Mouse (Mus musculus) heart, embryonic 15.5 days (tissue): ENCODE results near the gene Kdm5a. TPM values are rescaled to one million over a fixed set of nuclear protein-coding genes. Genes with fewer than 3 reads are reported as not detected.

Experiments used
- ATAC-seq: fragments of 200-750 bp; cut with Nextera tagmentation; replicated peaks from 2 replicates; pipeline ENCODE4 v1.8.0; 2017; ENCODE audit warnings: low read depth, moderate TSS enrichment; ENCODE audit not compliant: insufficient number of reproducible peaks, insufficient read depth, low FRiP score
- H3K27ac ChIP-seq: fragments of 300-500 bp; sonication (generic); 2 replicates; pipeline ENCODE4 v1.5.1; 2015; ENCODE audit warnings: mild to moderate bottlenecking, inconsistent platforms
- H3K27me3 ChIP-seq: fragments of 300-500 bp; sonication (generic); 2 replicates; pipeline ENCODE4 v1.6.1; 2015; ENCODE audit warnings: inconsistent platforms
- H3K36me3 ChIP-seq: fragments of 300-500 bp; sonication (generic); 2 replicates; pipeline ENCODE4 v1.6.1; 2015; ENCODE audit warnings: mild to moderate bottlenecking, inconsistent platforms
- H3K4me1 ChIP-seq: fragments of 300-500 bp; sonication (generic); replicated peaks from 2 replicates; pipeline ENCODE4 v1.6.1; 2015; ENCODE audit warnings: inconsistent platforms
- H3K4me2 ChIP-seq: fragments of 300-500 bp; sonication (generic); 2 replicates; pipeline ENCODE4 v1.6.1; 2015; ENCODE audit warnings: inconsistent platforms, mild to moderate bottlenecking, moderate library complexity
- H3K4me3 ChIP-seq: fragments of 300-500 bp; sonication (generic); 2 replicates; pipeline ENCODE4 v1.5.1; 2015; ENCODE audit warnings: mild to moderate bottlenecking, inconsistent platforms
- H3K9ac ChIP-seq: fragments of 300-500 bp; sonication (generic); 2 replicates; pipeline ENCODE4 v1.6.1; 2015; ENCODE audit warnings: mild to moderate bottlenecking, inconsistent platforms
- H3K9me3 ChIP-seq: fragments of 300-500 bp; sonication (generic); replicated peaks from 2 replicates; pipeline ENCODE4 v1.6.1; 2016; ENCODE audit warnings: inconsistent platforms
- WGBS: fragments of 180-500 bp; shearing (Covaris S2); methylation state at CpG from one replicate; pipeline ENCODE4 v1.1.7; 2015; ENCODE audit warnings: mixed read lengths; 5-methylcytosine and 5-hydroxymethylcytosine counted together
- polyA plus RNA-seq: library from polyadenylated mRNA; unstranded; fragments of >200 nt; fragmentation: Nextera tagmentation; extraction: Ambion mirVana; gene quantifications from 2 replicates; pipeline ENCODE4 v1.2.1, GENCODE M21; 2015

Kdm5a gene
- polyA plus RNA-seq, 1 experiment from 2014 or later: 29.0 TPM

DNA sequence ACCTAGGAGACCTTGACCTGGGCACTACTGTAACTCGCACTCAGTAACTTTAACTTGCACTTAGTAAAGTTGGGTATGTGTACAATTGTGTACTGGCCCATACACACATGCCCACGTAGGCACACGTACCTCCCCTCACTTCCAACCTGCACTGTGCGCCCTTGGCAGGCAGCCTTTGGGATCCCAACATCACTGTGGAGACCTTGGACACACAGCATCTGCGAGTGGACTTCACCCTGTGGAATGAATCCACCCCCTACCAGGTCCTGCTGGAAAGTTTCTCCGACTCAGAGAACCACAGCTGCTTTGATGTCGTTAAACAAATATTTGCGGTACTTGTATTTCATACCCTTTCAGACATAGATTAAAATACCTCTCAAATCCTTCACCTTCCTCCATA is 111.4 kb downstream of the Kdm5a start:
- Histone ChIP-seq H3K9ac (no peak overlapping the region), H3K4me1 (peaks cover 30% of the 10 kb centered on the region), H3K27ac (no peak overlapping the region), H3K27me3 (no peaks in the 10 kb centered on the region), H3K9me3 (no peaks in the 10 kb centered on the region), H3K4me3 (no peak overlapping the region), H3K36me3 (0 out of 2 replicates have a peak, but pooled peaks cover 3% of the 10 kb centered on the region), H3K4me2 (no peak overlapping the region)
- no peak for ATAC-seq
- WGBS: 83% methylated on average over 8 of the region's 8 CpGs

DNA sequence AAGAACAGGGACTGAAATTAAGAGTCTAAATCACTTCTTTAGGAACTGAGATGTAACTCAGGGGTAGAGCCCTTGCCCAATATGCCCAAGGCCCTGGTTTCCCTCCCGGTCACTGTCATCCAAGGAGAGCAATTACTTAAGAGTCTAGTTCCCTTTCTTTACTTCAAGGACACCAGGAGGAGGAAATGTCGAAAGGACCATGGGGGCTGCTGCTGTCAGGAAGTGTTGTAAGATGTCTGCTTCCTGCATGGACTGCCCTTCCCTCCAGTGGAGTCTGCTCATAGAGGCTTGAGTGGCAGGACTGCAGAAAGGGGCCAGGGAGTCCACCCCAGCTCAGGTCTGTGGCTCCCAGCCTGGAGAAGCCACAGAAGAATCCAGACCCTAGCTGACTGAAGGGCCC is 115.4 kb downstream of the Kdm5a start:
- 50% methylated on average over 2 of the region's 2 CpGs for WGBS

DNA sequence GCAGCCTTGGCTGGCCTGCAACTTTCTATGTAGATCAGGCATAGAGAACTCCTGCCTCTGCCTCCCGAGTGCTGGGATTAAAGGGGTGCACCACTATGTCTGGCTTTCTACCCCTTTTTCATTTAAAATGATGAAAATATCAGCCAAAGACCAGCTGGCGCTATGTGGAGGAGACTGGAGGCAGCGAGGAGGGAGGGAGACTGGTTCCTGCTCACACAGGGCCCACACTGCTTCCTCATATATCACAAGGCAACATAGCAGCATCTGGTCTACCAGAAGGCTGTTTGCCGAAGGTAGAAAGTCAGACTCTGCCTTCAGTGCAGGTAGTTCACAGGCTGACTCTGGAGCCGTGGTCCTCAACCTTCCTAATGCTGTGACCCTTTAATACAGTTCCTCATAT is 116.4 kb downstream of the Kdm5a start:
- Histone ChIP-seq H3K4me2 (no peak overlapping the region), H3K27me3 (no peaks in the 10 kb centered on the region), H3K4me1 (peaks cover 17% of the 10 kb centered on the region), H3K4me3 (no peak overlapping the region), H3K36me3 (0 out of 2 replicates have a peak, but pooled peaks cover 3% of the 10 kb centered on the region), H3K27ac (no peak overlapping the region), H3K9ac (no peak overlapping the region), H3K9me3 (no peaks in the 10 kb centered on the region)
- no peak for ATAC-seq
- WGBS: 86% methylated on average over 5 of the region's 5 CpGs

More for the DNA sequence above, 115.4 kb downstream of the Kdm5a start:
- H3K9ac ChIP-seq: no peak overlapping the region
- no peaks in the 10 kb centered on the region for H3K27me3 ChIP-seq
- H3K36me3 ChIP-seq: 0 out of 2 replicates have a peak, but pooled peaks cover 3% of the 10 kb centered on the region
- H3K4me3 ChIP-seq: no peak overlapping the region
- peaks cover 9% of the 10 kb centered on the region; the same call in 1 of the 2 replicates for H3K4me1 ChIP-seq
- no peaks in the 10 kb centered on the region for H3K9me3 ChIP-seq
- ATAC-seq: no peak
- no peak overlapping the region for H3K27ac ChIP-seq
- H3K4me2 ChIP-seq: no peak overlapping the region

DNA sequence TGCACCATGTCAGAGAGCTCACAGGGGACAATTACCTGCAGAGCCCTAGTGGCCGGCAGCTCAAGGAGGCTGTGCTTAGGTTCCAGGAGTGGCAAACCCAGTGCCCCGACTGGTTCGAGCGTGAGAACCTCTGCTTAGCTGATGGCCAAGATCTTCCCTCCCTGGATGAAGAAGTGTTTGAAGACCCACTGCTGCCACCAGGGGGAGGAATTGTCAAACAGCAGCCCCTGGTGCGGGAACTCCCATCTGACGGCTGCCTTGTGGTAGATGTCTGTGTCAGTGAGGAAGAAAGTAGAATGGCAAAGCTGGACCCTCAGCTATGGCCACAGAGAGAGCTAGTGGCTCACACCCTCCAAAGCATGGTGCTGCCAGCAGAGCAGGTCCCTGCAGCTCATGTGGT is 117.6 kb downstream of the Kdm5a start:
- H3K4me1 ChIP-seq: peaks cover 22% of the 10 kb centered on the region
- 91% methylated on average over 6 of the region's 6 CpGs for WGBS
- no peaks in the 10 kb centered on the region for H3K9me3 ChIP-seq
- no peak for ATAC-seq
- no peak overlapping the region for H3K4me2 ChIP-seq
- no peak overlapping the region for H3K9ac ChIP-seq
- H3K36me3 ChIP-seq: 0 out of 2 replicates have a peak, but pooled peaks cover 3% of the 10 kb centered on the region
- H3K27me3 ChIP-seq: no peaks in the 10 kb centered on the region
- no peak overlapping the region for H3K4me3 ChIP-seq
- H3K27ac ChIP-seq: no peak overlapping the region

DNA sequence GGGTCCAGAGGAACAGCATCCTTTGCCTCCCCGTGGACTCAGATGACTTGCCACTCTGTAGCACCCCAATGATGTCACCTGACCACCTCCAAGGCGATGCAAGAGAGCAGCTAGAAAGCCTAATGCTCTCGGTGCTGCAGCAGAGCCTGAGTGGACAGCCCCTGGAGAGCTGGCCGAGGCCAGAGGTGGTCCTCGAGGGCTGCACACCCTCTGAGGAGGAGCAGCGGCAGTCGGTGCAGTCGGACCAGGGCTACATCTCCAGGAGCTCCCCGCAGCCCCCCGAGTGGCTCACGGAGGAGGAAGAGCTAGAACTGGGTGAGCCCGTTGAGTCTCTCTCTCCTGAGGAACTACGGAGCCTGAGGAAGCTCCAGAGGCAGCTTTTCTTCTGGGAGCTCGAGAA is 118.1 kb downstream of the Kdm5a start:
- WGBS: 88% methylated on average over 14 of the region's 14 CpGs

DNA sequence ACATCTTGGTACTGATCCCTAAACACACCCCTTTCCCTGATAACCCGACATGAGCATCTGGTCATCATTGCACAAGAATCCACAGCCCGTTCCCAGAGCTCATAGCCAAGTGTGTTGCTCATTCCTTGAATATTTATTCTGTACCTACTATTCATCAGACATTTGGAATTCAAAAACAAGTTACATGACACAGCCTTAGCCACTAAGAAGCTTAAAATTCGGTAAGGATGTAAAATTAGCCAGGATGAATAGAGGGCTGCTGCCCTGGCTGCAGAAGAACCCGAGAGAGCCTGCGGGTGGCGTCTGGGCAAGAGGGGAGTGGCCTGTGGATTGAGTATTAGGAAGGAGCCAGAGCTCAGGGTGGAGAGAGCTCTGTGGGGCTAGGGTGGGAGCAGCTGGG is 118.8 kb downstream of the Kdm5a start:
- Histone ChIP-seq H3K4me1 (peaks cover 22% of the 10 kb centered on the region), H3K9me3 (no peaks in the 10 kb centered on the region), H3K27me3 (0 out of 2 replicates have a peak, but pooled peaks cover 3% of the 10 kb centered on the region), H3K9ac (peak overlapping the region; percentile 29; the same call in 1 of the 2 replicates), H3K36me3 (no peaks in the 10 kb centered on the region), H3K4me3 (peak overlapping the region; percentile 25), H3K4me2 (peak overlapping the region; percentile 53), H3K27ac (peak overlapping the region; percentile 59)
- WGBS: 29% methylated on average over 6 of the region's 6 CpGs
- no peak for ATAC-seq

More for the DNA sequence above, 118.1 kb downstream of the Kdm5a start:
- Histone ChIP-seq H3K9me3 (no peaks in the 10 kb centered on the region), H3K9ac (no peak overlapping the region), H3K36me3 (0 out of 2 replicates have a peak, but pooled peaks cover 2% of the 10 kb centered on the region), H3K4me2 (no peak overlapping the region), H3K4me3 (no peak overlapping the region), H3K27ac (no peak overlapping the region), H3K4me1 (peaks cover 22% of the 10 kb centered on the region), H3K27me3 (0 out of 2 replicates have a peak, but pooled peaks cover 1% of the 10 kb centered on the region)
- ATAC-seq: no peak

DNA sequence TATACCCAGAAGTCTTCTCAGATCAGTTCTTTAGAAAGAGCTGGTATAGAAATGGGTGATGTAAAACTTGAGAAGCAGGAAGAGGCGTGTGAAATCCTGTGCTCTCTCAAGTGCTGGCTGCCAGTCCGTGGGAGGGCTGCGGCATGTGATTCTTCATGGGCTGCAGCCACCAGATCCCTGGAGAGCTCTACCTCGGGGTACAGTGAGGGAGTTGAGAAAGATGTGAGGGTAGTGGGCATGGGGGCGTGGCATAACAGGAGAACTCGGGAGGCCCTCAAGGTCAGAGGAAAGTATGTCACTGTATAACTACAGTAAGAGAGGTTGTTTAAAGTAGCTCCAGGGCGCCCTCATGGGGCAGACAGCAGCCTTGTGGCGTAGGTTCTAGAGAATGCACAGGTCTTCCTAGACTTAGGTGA is 119.3 kb downstream of the Kdm5a start:
- H3K4me3 ChIP-seq: peak overlapping the region; percentile 25
- H3K27me3 ChIP-seq: 0 out of 2 replicates have a peak, but pooled peaks cover 3% of the 10 kb centered on the region
- 17% methylated on average over 8 of the region's 8 CpGs for WGBS
- H3K9me3 ChIP-seq: no peaks in the 10 kb centered on the region
- 0 out of 2 replicates have a peak, but pooled peaks have one; percentile 37 for ATAC-seq
- H3K27ac ChIP-seq: peak overlapping the region; percentile 59
- no peaks in the 10 kb centered on the region for H3K36me3 ChIP-seq
- H3K9ac ChIP-seq: peak overlapping the region; percentile 29; the same call in 1 of the 2 replicates
- H3K4me2 ChIP-seq: peak overlapping the region; percentile 53
- peaks cover 22% of the 10 kb centered on the region for H3K4me1 ChIP-seq

DNA sequence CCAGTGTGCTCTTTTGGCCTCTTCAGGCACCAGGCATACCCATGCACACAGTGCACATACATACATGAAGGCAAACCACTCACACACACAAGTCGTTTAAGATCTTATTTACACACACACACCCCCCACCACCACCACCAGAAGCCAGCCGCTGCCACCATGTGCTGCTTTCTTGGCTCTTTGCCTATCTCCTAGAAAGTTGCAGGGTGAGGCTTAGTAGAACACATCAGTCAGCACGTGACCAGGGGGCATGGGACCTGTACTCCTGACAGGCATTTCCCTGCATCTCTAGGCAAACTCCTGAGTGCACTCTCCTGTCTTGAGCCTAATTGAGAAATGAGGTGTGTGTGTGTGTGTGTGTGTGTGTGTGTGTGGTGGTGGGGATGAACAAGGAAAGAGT is 121.1 kb downstream of the Kdm5a start:
- Histone ChIP-seq H3K27ac (no peak overlapping the region), H3K9ac (no peak overlapping the region), H3K27me3 (peaks cover 7% of the 10 kb centered on the region), H3K4me3 (no peak overlapping the region), H3K9me3 (no peaks in the 10 kb centered on the region), H3K36me3 (no peaks in the 10 kb centered on the region), H3K4me2 (no peak overlapping the region), H3K4me1 (peaks cover 25% of the 10 kb centered on the region)
- WGBS: 20% methylated on average over 3 of the region's 3 CpGs
- no peak for ATAC-seq

DNA sequence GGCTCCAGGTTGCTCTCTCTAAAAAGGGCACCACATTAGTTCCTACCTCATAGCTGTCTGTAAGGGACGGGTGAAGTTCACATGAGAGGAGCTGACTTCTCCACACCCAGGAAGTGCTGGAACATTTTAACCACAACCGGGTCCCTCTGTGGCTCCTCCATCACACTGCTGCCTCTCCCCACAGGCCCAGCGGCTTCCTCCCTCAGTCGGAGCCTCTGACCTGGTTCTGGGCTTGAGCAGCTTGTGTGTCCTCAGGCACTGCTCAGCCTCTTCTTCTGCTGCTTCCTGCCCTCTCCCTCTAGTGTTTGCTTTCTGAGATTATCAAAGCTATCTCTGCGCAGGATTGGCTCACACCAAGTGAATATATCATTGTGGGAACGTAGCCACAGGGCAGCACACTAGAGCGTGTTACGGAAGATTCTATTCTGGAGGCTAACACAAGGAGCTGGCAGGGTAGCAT is 122.2 kb downstream of the Kdm5a start:
- Histone ChIP-seq H3K27me3 (peaks cover 14% of the 10 kb centered on the region), H3K27ac (no peak overlapping the region), H3K4me3 (no peak overlapping the region), H3K36me3 (no peaks in the 10 kb centered on the region), H3K9me3 (no peaks in the 10 kb centered on the region), H3K9ac (no peak overlapping the region), H3K4me1 (peaks cover 25% of the 10 kb centered on the region), H3K4me2 (no peak overlapping the region)
- 52% methylated on average over 8 of the region's 8 CpGs for WGBS
- ATAC-seq: no peak

DNA sequence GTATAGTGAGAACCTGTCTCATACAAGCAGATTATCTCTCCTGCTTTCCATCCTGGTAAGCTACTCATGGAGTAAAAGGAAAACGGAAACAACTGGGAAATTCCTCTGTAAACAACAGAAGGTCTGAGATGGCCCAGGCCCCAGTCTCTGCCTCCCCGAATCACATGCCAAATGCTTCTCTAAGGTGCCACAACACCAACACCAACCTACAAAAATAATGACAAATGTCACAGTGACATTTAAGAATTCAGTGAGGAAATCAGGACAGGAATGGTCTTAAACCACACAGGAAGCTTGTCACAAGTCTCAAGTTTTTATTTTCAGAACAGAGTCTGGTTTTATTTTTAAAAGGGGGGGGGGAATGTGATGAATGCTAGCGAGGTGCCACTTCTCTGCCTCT is 124.7 kb downstream of the Kdm5a start:
- Histone ChIP-seq H3K9me3 (no peaks in the 10 kb centered on the region), H3K27me3 (peaks cover 39% of the 10 kb centered on the region), H3K4me1 (peaks cover 34% of the 10 kb centered on the region), H3K9ac (no peak overlapping the region), H3K4me2 (no peak overlapping the region), H3K27ac (no peak overlapping the region), H3K36me3 (no peaks in the 10 kb centered on the region), H3K4me3 (no peak overlapping the region)
- no peak for ATAC-seq
- 55% methylated on average over 3 of the region's 3 CpGs for WGBS

DNA sequence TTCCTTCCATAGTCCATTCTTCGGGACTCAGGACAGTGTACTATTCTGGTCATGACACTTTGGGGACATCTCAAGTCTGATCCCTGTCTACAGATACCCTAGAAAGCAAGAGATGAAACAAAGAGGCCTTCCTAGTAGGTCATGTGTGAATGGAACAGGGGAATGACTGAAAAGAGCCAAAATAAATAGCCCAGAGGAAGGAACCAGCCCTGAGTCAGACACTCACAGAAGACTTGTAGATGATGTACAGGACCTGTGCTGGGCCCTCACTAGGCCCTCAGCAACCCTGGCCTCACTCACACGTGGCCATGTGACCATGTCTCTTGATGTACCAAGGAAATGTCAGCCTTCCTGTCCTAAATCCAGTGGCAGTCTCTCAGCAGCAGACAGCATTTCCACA is 125.5 kb downstream of the Kdm5a start:
- peaks cover 41% of the 10 kb centered on the region for H3K4me1 ChIP-seq
- H3K4me2 ChIP-seq: no peak overlapping the region
- H3K36me3 ChIP-seq: no peaks in the 10 kb centered on the region
- H3K9ac ChIP-seq: no peak overlapping the region
- no peak overlapping the region for H3K27ac ChIP-seq
- no peak for ATAC-seq
- 48% methylated on average over 2 of the region's 2 CpGs for WGBS
- no peak overlapping the region for H3K4me3 ChIP-seq
- H3K27me3 ChIP-seq: peaks cover 47% of the 10 kb centered on the region
- no peaks in the 10 kb centered on the region for H3K9me3 ChIP-seq

DNA sequence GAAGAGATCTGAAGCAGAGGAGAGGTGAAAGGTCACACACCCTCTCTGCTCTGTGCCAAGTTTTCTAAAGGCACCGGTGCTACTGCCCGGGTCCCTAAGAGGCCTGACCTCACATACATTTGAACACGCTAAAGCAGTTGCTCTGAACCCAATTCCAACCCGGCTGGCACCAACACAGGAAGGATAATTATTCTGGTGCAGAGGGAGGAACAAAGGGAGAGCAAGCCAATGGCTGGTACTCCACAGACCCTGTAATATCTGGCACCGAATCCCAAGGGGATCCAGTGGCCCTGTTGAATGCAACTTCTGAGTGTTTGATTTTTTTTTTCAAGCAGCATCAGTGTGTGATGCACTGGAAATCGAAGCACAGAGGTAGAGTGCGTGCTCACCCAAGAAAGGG is 127.1 kb downstream of the Kdm5a start:
- Histone ChIP-seq H3K9ac (no peak overlapping the region), H3K9me3 (no peaks in the 10 kb centered on the region), H3K4me3 (no peak overlapping the region), H3K36me3 (no peaks in the 10 kb centered on the region), H3K4me1 (peaks cover 30% of the 10 kb centered on the region), H3K27ac (no peak overlapping the region), H3K4me2 (no peak overlapping the region), H3K27me3 (peaks cover 56% of the 10 kb centered on the region)
- WGBS: 64% methylated on average over 7 of the region's 7 CpGs
- ATAC-seq: no peak
